Mouse (Mus musculus): Measurements from ENCODE around the gene Vps26c.

DNA sequence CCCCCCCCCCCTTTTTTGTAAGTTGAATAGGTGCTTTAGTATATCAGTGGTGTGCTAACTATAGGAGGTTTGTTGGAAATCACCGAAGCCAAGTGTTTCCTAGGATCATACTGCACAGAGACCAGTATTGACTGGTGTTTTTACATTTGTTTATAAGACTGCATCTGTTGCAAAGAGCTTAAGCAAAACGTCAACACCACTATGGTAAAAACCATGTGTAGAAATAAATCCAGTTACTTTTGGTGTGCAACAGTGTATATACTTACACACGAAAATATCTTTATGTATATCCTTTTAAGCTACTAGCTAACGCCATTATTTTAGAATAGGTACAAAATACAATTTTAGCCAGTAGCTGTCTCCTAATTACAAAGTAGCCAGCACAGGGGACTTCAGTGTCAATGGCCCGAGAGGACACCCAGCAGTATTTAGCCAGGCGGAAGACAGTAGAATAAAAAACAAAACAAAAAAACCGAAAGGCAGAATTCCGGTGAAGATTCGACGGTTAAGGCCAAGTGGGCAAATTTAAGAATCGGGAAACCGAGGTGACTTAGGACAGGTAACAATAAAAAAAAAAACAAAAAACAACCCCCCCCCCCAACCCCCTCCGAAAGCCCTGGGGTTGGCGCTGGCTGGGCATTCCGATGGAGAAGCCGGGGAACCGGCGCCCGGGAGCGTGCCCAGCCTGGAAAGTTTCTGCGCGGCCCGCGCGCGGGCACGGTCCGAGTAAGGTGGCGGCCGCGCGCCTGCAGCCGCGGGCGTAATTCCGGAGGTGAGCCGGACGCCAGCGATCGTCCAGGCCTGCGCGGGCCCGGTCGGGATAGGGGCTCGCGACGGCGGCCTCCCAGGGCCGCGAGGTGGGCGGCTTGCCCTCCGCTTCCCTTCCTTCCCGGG, 42.0 kb upstream of the Vps26c start:
- TF ChIP-seq CTCF (conservative IDR thresholded peaks at IDR 0.05; ENCODE audit: low read length): no peak
- TF ChIP-seq POU5F1 (IDR thresholded peaks at IDR 0.05; ENCODE audit: borderline replicate concordance, low read length): no peak

Measured in E14TG2a.4 (cell line).